Mouse (Mus musculus): ENCODE measurements at regions not wholly inside any gene's neighbourhood (a gene's known extent, or its start where the extent isn't known, plus 50 kb on each side); places are given as distances from the start of the nearest gene placed in this dataset.

DNA sequence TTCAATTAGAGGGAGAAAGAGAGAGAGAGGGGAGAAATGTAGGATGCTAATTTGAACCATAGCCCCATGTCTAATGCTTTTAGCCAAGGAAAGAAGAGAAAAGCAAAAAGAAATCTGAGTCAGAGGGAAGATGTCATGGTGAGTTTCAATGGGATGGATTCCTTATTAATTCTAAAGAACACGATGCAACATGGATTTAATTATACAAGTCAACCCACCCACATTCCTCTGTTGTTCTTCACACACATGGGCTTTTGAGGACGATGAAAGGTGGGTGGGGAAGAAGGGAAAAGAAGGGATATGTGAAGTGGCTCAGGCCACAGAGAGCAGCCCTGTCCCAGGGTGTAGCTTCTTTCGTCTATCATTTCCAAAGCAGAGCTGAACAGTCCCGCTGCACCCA lies 378.9 kb downstream of the Osr1 start:
- Histone ChIP-seq H3K27ac (no peak overlapping the region), H3K4me3 (no peak overlapping the region), H3K27me3 (no peaks in the 10 kb centered on the region), H3K9me3 (no peaks in the 10 kb centered on the region), H3K36me3 (no peaks in the 10 kb centered on the region), H3K4me1 (no peaks in the 10 kb centered on the region), H3K4me2 (no peak overlapping the region), H3K9ac (no peak overlapping the region)
- no peak for ATAC-seq (ENCODE audit: insufficient number of reproducible peaks, low FRiP score, low TSS enrichment, low read depth)
- 52% methylated on average over 4 of the region's 4 CpGs for WGBS

DNA sequence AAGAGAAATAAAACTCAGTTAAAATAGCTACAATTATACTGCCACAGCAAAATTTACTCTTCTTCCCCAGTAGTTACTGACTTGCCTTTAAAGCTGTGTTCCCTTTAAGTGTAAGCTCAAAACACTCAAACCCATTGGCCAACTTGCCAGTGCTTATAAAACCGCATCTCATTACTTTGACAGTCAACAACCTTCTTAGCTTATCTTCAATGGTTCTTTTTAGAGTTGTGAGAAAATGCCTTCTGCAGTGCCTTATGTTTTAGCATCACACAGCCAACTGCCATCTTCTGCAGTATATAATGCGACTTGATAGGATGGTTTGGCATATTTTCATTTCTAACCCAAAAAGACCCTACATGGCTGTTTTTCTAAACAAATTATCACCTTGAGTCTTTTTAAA lies 382.5 kb downstream of the Osr1 start:
- ATAC-seq (ENCODE audit: insufficient number of reproducible peaks, low FRiP score, low TSS enrichment, low read depth): no peak
- no peaks in the 10 kb centered on the region for H3K27me3 ChIP-seq
- H3K4me2 ChIP-seq: no peak overlapping the region
- no peak overlapping the region for H3K9ac ChIP-seq
- H3K36me3 ChIP-seq: no peaks in the 10 kb centered on the region
- no peaks in the 10 kb centered on the region for H3K9me3 ChIP-seq
- no peaks in the 10 kb centered on the region for H3K4me1 ChIP-seq
- no peak overlapping the region for H3K4me3 ChIP-seq
- WGBS: 92% methylated on average over 2 of the region's 2 CpGs
- no peak overlapping the region for H3K27ac ChIP-seq

DNA sequence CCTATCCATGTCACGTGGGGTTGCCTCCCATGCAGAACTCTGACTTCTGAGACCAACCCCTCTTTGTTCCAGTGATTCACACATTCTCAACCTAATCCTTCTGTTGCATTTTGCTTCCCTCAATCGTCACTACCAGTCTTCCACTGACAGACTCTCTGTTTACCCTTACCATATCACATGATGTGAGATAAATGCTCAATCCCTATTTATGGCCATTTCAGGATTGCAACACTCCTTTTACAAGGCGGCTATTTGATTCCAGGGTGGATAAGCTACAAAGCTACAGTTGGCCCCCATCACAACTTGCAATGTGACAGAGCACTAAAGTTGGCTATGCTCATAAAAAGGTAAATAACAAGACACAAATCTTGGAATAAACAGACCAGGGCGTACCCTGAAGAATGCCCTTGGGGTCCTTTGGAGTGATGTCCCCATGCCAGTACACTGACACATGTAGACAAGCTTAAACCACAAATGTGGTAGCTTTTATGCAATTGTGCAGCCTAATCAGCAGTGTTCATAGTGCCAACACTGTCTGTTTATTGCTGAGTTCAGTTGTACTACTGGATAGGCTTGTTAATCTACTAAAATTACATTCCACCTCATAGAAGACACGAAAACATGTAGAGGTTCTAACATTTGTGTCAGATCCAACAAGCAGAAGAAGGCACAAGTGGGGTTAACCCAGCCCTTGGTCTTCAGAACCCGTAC lies 384.4 kb downstream of the Osr1 start:
- Histone ChIP-seq H3K36me3 (no peaks in the 10 kb centered on the region), H3K9ac (no peak overlapping the region), H3K27me3 (no peaks in the 10 kb centered on the region), H3K4me2 (no peak overlapping the region), H3K4me1 (no peaks in the 10 kb centered on the region), H3K4me3 (no peak overlapping the region), H3K27ac (no peak overlapping the region), H3K9me3 (no peaks in the 10 kb centered on the region)
- WGBS: 59% methylated on average over 6 of the region's 6 CpGs
- no peak for ATAC-seq (ENCODE audit: insufficient number of reproducible peaks, low FRiP score, low TSS enrichment, low read depth)

DNA sequence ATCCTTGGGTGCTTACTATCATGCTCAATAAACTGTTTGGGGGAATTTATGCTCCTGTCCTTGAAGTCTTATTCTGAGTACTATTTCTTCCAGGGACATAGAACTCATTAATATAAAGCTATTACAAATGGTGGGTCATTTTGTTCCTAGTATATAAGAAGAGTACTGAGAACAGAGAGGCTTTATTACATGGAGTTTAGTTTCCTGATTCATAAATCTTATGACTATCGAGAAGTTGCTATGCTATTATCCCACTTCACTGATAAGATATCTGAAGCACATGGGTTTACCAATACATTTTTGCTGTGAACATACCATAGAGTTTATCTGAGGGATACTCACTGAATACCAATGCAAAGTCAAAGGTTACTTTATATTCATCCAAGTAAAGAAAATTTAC lies 399.5 kb downstream of the Osr1 start:
- Histone ChIP-seq H3K4me3 (no peak overlapping the region), H3K4me2 (no peak overlapping the region), H3K36me3 (no peaks in the 10 kb centered on the region), H3K9ac (no peak overlapping the region), H3K27ac (no peak overlapping the region), H3K9me3 (no peaks in the 10 kb centered on the region), H3K4me1 (no peaks in the 10 kb centered on the region), H3K27me3 (no peaks in the 10 kb centered on the region)
- no peak for ATAC-seq (ENCODE audit: insufficient number of reproducible peaks, low FRiP score, low TSS enrichment, low read depth)
- 81% methylated on average over 1 of the region's 1 CpGs for WGBS

DNA sequence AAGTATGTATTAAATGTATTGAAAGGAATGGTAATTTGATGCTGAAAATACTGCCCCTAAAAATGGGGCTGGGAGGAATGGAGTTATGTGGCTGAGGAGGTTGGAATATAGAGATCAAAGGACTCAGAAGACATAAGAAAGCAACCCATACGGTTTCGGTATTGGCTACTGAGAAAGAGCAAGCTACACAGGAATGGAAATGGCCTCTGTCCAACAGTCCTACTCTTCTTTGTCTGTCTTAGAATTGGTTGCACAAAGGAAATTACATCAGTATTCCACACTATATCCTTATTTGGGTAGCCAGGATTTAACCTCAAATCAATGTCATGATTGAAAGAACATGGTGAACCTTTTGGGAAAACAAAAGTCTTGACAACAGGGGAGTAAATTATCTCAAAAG lies 399.0 kb upstream of the Nt5c1b start:
- ATAC-seq (ENCODE audit: insufficient number of reproducible peaks, low FRiP score, low TSS enrichment, low read depth): no peak
- H3K4me2 ChIP-seq: no peak overlapping the region
- H3K27me3 ChIP-seq: no peaks in the 10 kb centered on the region
- no peaks in the 10 kb centered on the region for H3K4me1 ChIP-seq
- H3K36me3 ChIP-seq: no peaks in the 10 kb centered on the region
- no peak overlapping the region for H3K9ac ChIP-seq
- WGBS: 74% methylated on average over 2 of the region's 2 CpGs
- H3K9me3 ChIP-seq: no peaks in the 10 kb centered on the region
- H3K4me3 ChIP-seq: no peak overlapping the region
- no peak overlapping the region for H3K27ac ChIP-seq

DNA sequence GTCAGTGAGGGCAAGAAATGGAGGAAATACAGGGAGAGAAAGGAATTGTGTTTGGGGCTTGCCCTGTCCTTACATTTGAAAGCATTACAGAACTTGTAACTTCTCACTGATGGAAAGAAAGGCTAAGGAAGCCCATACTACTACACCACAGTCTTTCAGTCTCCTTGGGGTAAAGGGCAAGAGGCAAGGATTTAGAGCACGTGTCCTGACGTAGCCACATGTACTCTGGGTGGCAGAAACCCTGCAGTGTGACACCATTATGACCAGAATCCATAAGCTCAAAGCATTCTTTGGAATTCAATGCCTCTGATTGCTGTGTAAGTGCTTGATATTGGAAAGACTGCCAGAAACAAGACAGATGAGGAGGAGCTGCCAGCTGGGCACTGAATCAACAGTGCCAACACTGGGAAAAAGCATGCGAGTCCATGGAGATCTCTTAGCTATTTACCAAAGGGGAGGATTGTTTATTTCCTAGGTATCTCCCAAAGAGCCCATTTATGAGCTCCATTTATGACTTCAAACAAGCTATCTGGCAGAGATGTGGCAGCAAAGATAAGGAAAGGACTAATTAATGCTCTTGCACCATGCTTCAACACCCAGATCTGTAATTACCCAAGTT lies 391.2 kb upstream of the Nt5c1b start:
- 60% methylated on average over 3 of the region's 3 CpGs for WGBS
- H3K4me2 ChIP-seq: no peak overlapping the region
- no peaks in the 10 kb centered on the region for H3K9me3 ChIP-seq
- no peak overlapping the region for H3K4me3 ChIP-seq
- H3K4me1 ChIP-seq: peaks cover 2% of the 10 kb centered on the region; the same call in 1 of the 2 replicates
- no peak for ATAC-seq (ENCODE audit: insufficient number of reproducible peaks, low FRiP score, low TSS enrichment, low read depth)
- no peaks in the 10 kb centered on the region for H3K36me3 ChIP-seq
- H3K9ac ChIP-seq: no peak overlapping the region
- no peaks in the 10 kb centered on the region for H3K27me3 ChIP-seq
- no peak overlapping the region for H3K27ac ChIP-seq

DNA sequence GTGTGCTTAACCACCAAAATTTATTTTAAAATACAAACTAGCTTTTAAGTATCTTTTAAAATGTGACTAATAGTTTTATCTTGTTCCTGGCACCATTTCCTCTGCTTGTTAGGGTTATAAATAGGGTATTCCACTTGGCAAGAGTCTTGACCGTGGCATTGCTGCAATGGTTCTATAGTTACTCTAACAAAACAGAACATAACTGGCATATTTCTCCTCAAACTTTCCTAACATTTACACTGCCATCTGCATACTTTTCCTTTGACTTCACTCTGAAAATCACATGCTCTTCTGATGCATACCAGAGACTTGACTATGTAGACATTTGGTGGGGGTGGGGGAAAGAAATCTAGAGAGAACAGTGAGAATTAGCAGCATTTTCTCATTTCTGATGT lies 390.7 kb upstream of the Nt5c1b start:
- Histone ChIP-seq H3K4me3 (no peak overlapping the region), H3K4me1 (peaks cover 2% of the 10 kb centered on the region; the same call in 1 of the 2 replicates), H3K27me3 (no peaks in the 10 kb centered on the region), H3K9me3 (no peaks in the 10 kb centered on the region), H3K4me2 (no peak overlapping the region), H3K36me3 (no peaks in the 10 kb centered on the region), H3K27ac (no peak overlapping the region), H3K9ac (no peak overlapping the region)
- WGBS: 36% methylated on average over 1 of the region's 1 CpGs
- no peak for ATAC-seq (ENCODE audit: insufficient number of reproducible peaks, low FRiP score, low TSS enrichment, low read depth)

DNA sequence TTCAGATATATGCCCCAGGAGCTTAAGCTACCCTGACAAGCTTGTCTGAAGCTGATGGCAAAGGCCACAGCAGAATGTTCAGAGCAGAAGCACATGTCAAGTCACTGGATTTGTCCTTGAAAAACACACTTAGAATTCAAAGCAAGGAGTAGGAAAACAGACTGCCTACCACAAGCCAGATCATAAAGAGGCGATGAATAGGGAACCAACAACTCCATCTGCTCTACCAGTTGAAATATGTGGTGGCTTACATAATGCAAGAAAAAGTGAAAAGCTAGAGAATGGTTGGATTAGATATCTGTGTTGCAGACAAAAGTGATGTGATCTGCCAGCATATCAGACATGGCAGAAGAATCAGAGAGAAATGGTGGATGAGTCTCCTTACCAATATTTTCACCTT lies 378.5 kb upstream of the Nt5c1b start:
- H3K27me3 ChIP-seq: no peaks in the 10 kb centered on the region
- ATAC-seq (ENCODE audit: insufficient number of reproducible peaks, low FRiP score, low TSS enrichment, low read depth): no peak
- no peaks in the 10 kb centered on the region for H3K36me3 ChIP-seq
- no peak overlapping the region for H3K27ac ChIP-seq
- no peaks in the 10 kb centered on the region for H3K9me3 ChIP-seq
- no peak overlapping the region for H3K9ac ChIP-seq
- no peaks in the 10 kb centered on the region; the same call in 1 of the 2 replicates for H3K4me1 ChIP-seq
- WGBS: 84% methylated on average over 1 of the region's 1 CpGs
- no peak overlapping the region for H3K4me2 ChIP-seq
- no peak overlapping the region for H3K4me3 ChIP-seq

DNA sequence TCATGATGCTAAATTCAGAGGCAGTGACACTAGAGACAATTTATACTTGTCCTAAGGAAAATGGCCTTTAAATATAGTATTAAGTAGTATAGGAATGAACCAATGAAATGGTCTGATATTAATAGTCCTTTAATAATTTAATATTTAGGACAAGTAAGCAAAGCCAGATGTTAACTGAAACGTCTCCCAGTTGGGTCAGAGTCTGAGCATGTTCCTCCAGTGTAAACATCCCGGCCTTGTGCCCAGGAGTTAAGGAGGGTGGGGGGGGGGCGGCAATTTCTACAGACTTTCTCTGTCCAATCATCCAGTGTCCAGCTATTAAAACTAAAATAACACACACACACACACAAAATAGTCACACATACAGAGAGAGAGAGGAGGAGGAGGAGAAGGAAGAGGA lies 374.1 kb upstream of the Nt5c1b start:
- Histone ChIP-seq H3K9ac (no peak overlapping the region), H3K4me2 (no peak overlapping the region), H3K36me3 (no peaks in the 10 kb centered on the region), H3K4me1 (peaks cover 12% of the 10 kb centered on the region; the same call in 1 of the 2 replicates), H3K4me3 (no peak overlapping the region), H3K9me3 (no peaks in the 10 kb centered on the region), H3K27me3 (no peaks in the 10 kb centered on the region), H3K27ac (no peak overlapping the region)
- ATAC-seq (ENCODE audit: insufficient number of reproducible peaks, low FRiP score, low TSS enrichment, low read depth): no peak
- WGBS: 53% methylated on average over 3 of the region's 3 CpGs

DNA sequence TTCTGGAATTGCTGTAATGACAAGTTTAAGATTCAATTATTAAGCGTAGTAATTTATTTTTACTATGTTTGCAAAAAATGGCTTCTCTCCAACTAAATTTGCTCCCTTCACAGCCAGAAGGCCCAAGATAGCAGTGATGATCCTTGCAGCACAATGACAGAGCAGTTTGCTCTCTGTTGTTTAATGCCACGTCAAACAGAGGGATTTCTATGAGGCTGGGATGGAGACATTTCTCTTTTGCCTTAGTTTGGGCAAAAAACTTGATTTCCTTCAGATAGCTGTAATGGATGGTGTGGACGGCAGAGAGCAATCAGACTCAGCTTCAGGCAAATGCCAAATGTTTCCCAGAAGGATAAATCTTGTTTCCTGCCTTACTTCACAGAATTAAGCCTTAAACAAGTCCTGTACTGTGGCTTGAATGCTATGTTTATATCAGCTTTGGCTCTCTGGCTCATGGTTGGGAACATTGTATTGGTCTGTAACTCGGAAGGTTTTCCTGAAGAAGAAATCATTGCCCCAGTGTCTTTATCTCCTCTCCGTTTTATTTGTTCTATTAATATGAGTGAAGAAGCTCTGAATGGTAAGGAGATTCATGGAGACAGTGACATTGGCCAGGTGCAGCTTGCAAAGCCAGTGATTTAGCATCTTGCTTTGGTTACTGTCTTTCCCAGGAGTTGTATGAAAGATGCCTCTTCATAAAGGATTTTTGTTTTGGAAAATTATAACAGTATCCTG lies 373.2 kb upstream of the Nt5c1b start:
- H3K4me1 ChIP-seq: peaks cover 12% of the 10 kb centered on the region; the same call in 1 of the 2 replicates
- no peaks in the 10 kb centered on the region for H3K36me3 ChIP-seq
- H3K4me3 ChIP-seq: no peak overlapping the region
- WGBS: 36% methylated on average over 5 of the region's 5 CpGs
- ATAC-seq (ENCODE audit: insufficient number of reproducible peaks, low FRiP score, low TSS enrichment, low read depth): no peak
- no peaks in the 10 kb centered on the region for H3K27me3 ChIP-seq
- H3K9ac ChIP-seq: no peak overlapping the region
- no peaks in the 10 kb centered on the region for H3K9me3 ChIP-seq
- no peak overlapping the region for H3K4me2 ChIP-seq
- H3K27ac ChIP-seq: peak overlapping the region; percentile 38

DNA sequence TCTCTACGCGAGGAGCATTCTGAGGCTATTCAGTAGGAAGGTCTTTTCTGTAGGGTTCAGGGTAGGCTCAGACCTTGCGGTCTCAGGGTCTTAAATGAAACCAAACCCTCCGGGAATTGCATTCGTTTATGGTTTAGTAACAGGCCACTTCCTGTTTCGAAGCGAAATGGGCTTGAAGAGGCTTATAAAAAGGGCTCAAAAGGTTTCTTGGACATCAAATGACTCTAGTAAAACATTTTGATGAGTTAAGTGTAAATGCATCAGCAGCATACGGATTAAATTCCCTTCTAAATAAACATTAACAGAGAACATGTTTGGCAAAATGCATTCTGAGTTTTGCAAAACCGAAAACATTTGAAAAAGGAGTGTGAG lies 372.6 kb upstream of the Nt5c1b start:
- no peak overlapping the region for H3K4me3 ChIP-seq
- H3K27ac ChIP-seq: peak overlapping the region; percentile 38; the same call in 1 of the 2 replicates
- no peak overlapping the region for H3K9ac ChIP-seq
- H3K9me3 ChIP-seq: no peaks in the 10 kb centered on the region
- 22% methylated on average over 9 of the region's 9 CpGs for WGBS
- no peak for ATAC-seq (ENCODE audit: insufficient number of reproducible peaks, low FRiP score, low TSS enrichment, low read depth)
- no peak overlapping the region for H3K4me2 ChIP-seq
- no peaks in the 10 kb centered on the region for H3K36me3 ChIP-seq
- no peaks in the 10 kb centered on the region for H3K27me3 ChIP-seq
- H3K4me1 ChIP-seq: peaks cover 12% of the 10 kb centered on the region; the same call in 1 of the 2 replicates

DNA sequence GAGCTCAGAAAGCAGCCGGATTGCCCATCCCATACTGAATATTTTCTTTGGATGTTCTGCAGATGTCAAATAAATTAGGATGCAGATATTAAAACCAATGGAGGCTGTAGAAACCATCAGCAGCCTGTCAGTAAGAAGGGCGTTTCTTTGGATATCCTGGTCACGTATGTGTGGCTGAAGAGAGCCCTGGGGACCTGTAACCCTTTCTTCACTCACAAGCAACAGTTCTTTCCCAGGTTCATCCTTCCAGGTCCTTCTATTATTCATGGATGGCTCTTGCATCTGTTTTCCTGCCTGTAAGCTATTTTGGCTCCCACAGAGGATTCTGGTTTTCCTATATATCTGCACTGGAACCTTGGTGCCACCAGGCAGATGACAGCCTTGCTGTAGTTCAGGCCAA lies 372.2 kb upstream of the Nt5c1b start:
- Histone ChIP-seq H3K9ac (no peak overlapping the region), H3K4me1 (peaks cover 12% of the 10 kb centered on the region; the same call in 1 of the 2 replicates), H3K4me2 (no peak overlapping the region), H3K36me3 (no peaks in the 10 kb centered on the region), H3K4me3 (no peak overlapping the region), H3K27me3 (no peaks in the 10 kb centered on the region), H3K9me3 (no peaks in the 10 kb centered on the region), H3K27ac (no peak overlapping the region)
- no peak for ATAC-seq (ENCODE audit: insufficient number of reproducible peaks, low FRiP score, low TSS enrichment, low read depth)
- WGBS: 26% methylated on average over 3 of the region's 3 CpGs
